Mouse (Mus musculus) MEL (cell line): ENCODE measurements around the gene Rab20. TPM values are rescaled to one million over a fixed set of nuclear protein-coding genes. Genes with fewer than 3 reads are reported as not detected.

Experiments used
- DNase-seq: peaks from one replicate; pipeline ENCODE4 v3.0.0; 2011; ENCODE audit warnings: low read depth, low spot score
- H3K27ac ChIP-seq: 2 replicates; pipeline ENCODE4 v1.5.1; 2012; ENCODE audit warnings: low read depth, mild to moderate bottlenecking, control low read depth, low read length, moderate library complexity; ENCODE audit not compliant: control insufficient read depth
- H3K27me3 ChIP-seq, 2 experiments: fragments of 150-350 bp in 1 of 2; sonication (generic) in 1 of 2; 2 replicates each; pipeline ENCODE4 v1.6.1; 2012; ENCODE audit warnings: low read length in 2 of 2, mild to moderate bottlenecking in 2 of 2, improper control_type of control experiment in 1 of 2, moderate library complexity in 1 of 2; ENCODE audit not compliant: insufficient read depth in 2 of 2, control insufficient read depth in 1 of 2
- H3K36me3 ChIP-seq, 2 experiments: 2 replicates each; pipeline ENCODE4 v1.6.1; 2012 to 2014; ENCODE audit warnings: low read length in 2 of 2, improper control_type of control experiment in 1 of 2, inconsistent platforms in 1 of 2, mild to moderate bottlenecking in 1 of 2; ENCODE audit not compliant: insufficient read depth in 2 of 2, control insufficient read depth in 1 of 2
- H3K4me1 ChIP-seq, 2 experiments: fragments of 150-350 bp in 1 of 2; sonication (generic) in 1 of 2; 2 replicates each; pipeline ENCODE4 v1.6.1; 2012; ENCODE audit warnings: low read length in 2 of 2, improper control_type of control experiment in 1 of 2, mild to moderate bottlenecking in 1 of 2; ENCODE audit not compliant: insufficient read depth in 2 of 2, control insufficient read depth in 1 of 2
- H3K4me3 ChIP-seq, 2 experiments: fragments of 150-350 bp in 1 of 2; sonication (generic) in 1 of 2; 2 replicates each; pipeline ENCODE4 v1.5.1; 2012; ENCODE audit warnings: low read depth in 2 of 2, low read length in 2 of 2, mild to moderate bottlenecking in 2 of 2, moderate library complexity in 2 of 2, control low read depth in 1 of 2, improper control_type of control experiment in 1 of 2; ENCODE audit not compliant: control insufficient read depth in 1 of 2, insufficient read depth in 1 of 2
- H3K79me2 ChIP-seq: 2 replicates; pipeline ENCODE4 v1.6.1; 2012; ENCODE audit warnings: mild to moderate bottlenecking, low read length, moderate library complexity; ENCODE audit not compliant: control insufficient read depth, poor library complexity, insufficient read depth
- H3K9ac ChIP-seq: 2 replicates; pipeline ENCODE4 v1.6.1; 2012; ENCODE audit warnings: low read depth, mild to moderate bottlenecking, control low read depth, low read length, moderate library complexity; ENCODE audit not compliant: control insufficient read depth, poor library complexity, severe bottlenecking
- H3K9me3 ChIP-seq: fragments of 150-350 bp; sonication (generic); replicated peaks from 2 replicates; pipeline ENCODE4 v1.6.1; 2012; ENCODE audit warnings: mild to moderate bottlenecking, low read length, improper control_type of control experiment, moderate library complexity; ENCODE audit not compliant: insufficient read depth
- CHD1 ChIP-seq: IDR thresholded peaks from 2 replicates; pipeline ENCODE4 v1.6.1; 2012; ENCODE audit warnings: low read depth, mild to moderate bottlenecking, inconsistent platforms, low read length, improper control_type of control experiment
- CHD2 ChIP-seq: IDR thresholded peaks from 2 replicates; pipeline ENCODE4 v1.6.1; 2011; ENCODE audit warnings: low read length, improper control_type of control experiment
- CTCF ChIP-seq, 3 experiments: IDR thresholded peaks in 2 of 3; conservative IDR thresholded peaks in 1 of 3; 2 replicates each; pipeline ENCODE4 v1.5.1; 2011 to 2012; ENCODE audit warnings: low read length in 3 of 3, low read depth in 2 of 3, mild to moderate bottlenecking in 2 of 3, improper control_type of control experiment in 1 of 3, inconsistent platforms in 1 of 3, mixed read lengths in 1 of 3, moderate library complexity in 1 of 3; ENCODE audit not compliant: control insufficient read depth in 1 of 3, insufficient read depth in 1 of 3, poor library complexity in 1 of 3, severe bottlenecking in 1 of 3
- E2F4 ChIP-seq: IDR thresholded peaks from 2 replicates; pipeline ENCODE4 v1.6.1; 2011; ENCODE audit warnings: low read depth, low read length, improper control_type of control experiment, borderline replicate concordance
- ELF1 ChIP-seq: IDR thresholded peaks from 2 replicates; pipeline ENCODE4 v1.6.1; 2014; ENCODE audit warnings: low read depth, mild to moderate bottlenecking, inconsistent platforms, low read length, improper control_type of control experiment, moderate library complexity
- EP300 ChIP-seq, 2 experiments: IDR thresholded peaks; 2 replicates each; pipeline ENCODE4 v1.6.1; 2011; ENCODE audit warnings: improper control_type of control experiment in 2 of 2, low read length in 2 of 2, low read depth in 1 of 2, mild to moderate bottlenecking in 1 of 2
- ETS1 ChIP-seq: IDR thresholded peaks from 2 replicates; pipeline ENCODE4 v1.6.1; 2012; ENCODE audit warnings: low read depth, mild to moderate bottlenecking, inconsistent platforms, low read length, improper control_type of control experiment, moderate library complexity
- GABPA ChIP-seq: IDR thresholded peaks from 2 replicates; pipeline ENCODE4 v1.6.1; 2012; ENCODE audit warnings: low read depth, mild to moderate bottlenecking, inconsistent platforms, low read length, improper control_type of control experiment, moderate library complexity
- HCFC1 ChIP-seq: IDR thresholded peaks from 2 replicates; pipeline ENCODE4 v1.6.1; 2012; ENCODE audit warnings: low read depth, mild to moderate bottlenecking, inconsistent platforms, low read length, improper control_type of control experiment, moderate library complexity
- JUND ChIP-seq: IDR thresholded peaks from 2 replicates; pipeline ENCODE4 v1.6.1; 2011; ENCODE audit warnings: low read depth, mild to moderate bottlenecking, improper control_type of control experiment, low read length
- KAT2A ChIP-seq: conservative IDR thresholded peaks from 2 replicates; pipeline ENCODE4 v1.6.1; 2012; ENCODE audit warnings: low read depth, low read length, improper control_type of control experiment, inconsistent platforms
- MAFK ChIP-seq: IDR thresholded peaks from 2 replicates; pipeline ENCODE4 v1.6.1; 2011; ENCODE audit warnings: low read depth, mild to moderate bottlenecking, low read length, improper control_type of control experiment, borderline replicate concordance
- MAX ChIP-seq: IDR thresholded peaks from 2 replicates; pipeline ENCODE4 v1.6.1; 2011; ENCODE audit warnings: low read length, improper control_type of control experiment
- MAZ ChIP-seq: IDR thresholded peaks from 2 replicates; pipeline ENCODE4 v1.6.1; 2012; ENCODE audit warnings: low read depth, mild to moderate bottlenecking, inconsistent platforms, low read length, improper control_type of control experiment
- MYB ChIP-seq: IDR thresholded peaks from 2 replicates; pipeline ENCODE4 v1.6.1; 2011; ENCODE audit warnings: mild to moderate bottlenecking, low read depth, low read length, improper control_type of control experiment
- POLR2A ChIP-seq, 2 experiments: IDR thresholded peaks; 2 replicates each; pipeline ENCODE4 v1.6.1; 2011 to 2012; ENCODE audit warnings: low read length in 2 of 2, mild to moderate bottlenecking in 2 of 2, control low read depth in 1 of 2, improper control_type of control experiment in 1 of 2, low read depth in 1 of 2, moderate library complexity in 1 of 2; ENCODE audit not compliant: control insufficient read depth in 1 of 2, insufficient read depth in 1 of 2, poor library complexity in 1 of 2
- POLR2AphosphoS2 ChIP-seq: IDR thresholded peaks from 2 replicates; pipeline ENCODE4 v1.6.1; 2011; ENCODE audit warnings: low read length, improper control_type of control experiment
- POLR2AphosphoS5 ChIP-seq: IDR thresholded peaks from 2 replicates; pipeline ENCODE4 v1.6.1; 2012; ENCODE audit warnings: low read depth, borderline replicate concordance, mild to moderate bottlenecking, inconsistent platforms, low read length, moderate library complexity, mixed read lengths
- RAD21 ChIP-seq: IDR thresholded peaks from 2 replicates; pipeline ENCODE4 v1.6.1; 2011; ENCODE audit warnings: mild to moderate bottlenecking, low read depth, low read length, improper control_type of control experiment
- RCOR1 ChIP-seq: IDR thresholded peaks from 2 replicates; pipeline ENCODE4 v1.6.1; 2012; ENCODE audit warnings: low read depth, mild to moderate bottlenecking, inconsistent platforms, low read length, improper control_type of control experiment
- SIN3A ChIP-seq: IDR thresholded peaks from 2 replicates; pipeline ENCODE4 v1.6.1; 2012; ENCODE audit warnings: low read length, improper control_type of control experiment, inconsistent platforms
- SMC3 ChIP-seq: IDR thresholded peaks from 2 replicates; pipeline ENCODE4 v1.6.1; 2011; ENCODE audit warnings: low read depth, low read length, improper control_type of control experiment
- TAL1 ChIP-seq: IDR thresholded peaks from 2 replicates; pipeline ENCODE4 v1.6.1; 2012; ENCODE audit warnings: mild to moderate bottlenecking, inconsistent platforms, low read length, moderate library complexity, mixed read lengths
- TBP ChIP-seq: IDR thresholded peaks from 2 replicates; pipeline ENCODE4 v1.8.0; 2011; ENCODE audit warnings: low read depth, low read length, improper control_type of control experiment
- TCF12 ChIP-seq: IDR thresholded peaks from 2 replicates; pipeline ENCODE4 v1.6.1; 2014; ENCODE audit warnings: low read depth, mild to moderate bottlenecking, inconsistent platforms, low read length, improper control_type of control experiment, moderate library complexity
- UBTF ChIP-seq: IDR thresholded peaks from 2 replicates; pipeline ENCODE4 v1.6.1; 2012; ENCODE audit warnings: low read depth, mild to moderate bottlenecking, inconsistent platforms, low read length, improper control_type of control experiment, moderate library complexity, borderline replicate concordance; ENCODE audit not compliant: insufficient read depth
- USF2 ChIP-seq, 2 experiments: IDR thresholded peaks; 2 replicates each; pipeline ENCODE4 v1.6.1; 2011 to 2012; ENCODE audit warnings: improper control_type of control experiment in 2 of 2, low read length in 2 of 2, borderline replicate concordance in 1 of 2, inconsistent platforms in 1 of 2, low read depth in 1 of 2, mild to moderate bottlenecking in 1 of 2; ENCODE audit not compliant: insufficient read depth in 1 of 2
- ZC3H11A ChIP-seq: IDR thresholded peaks from 2 replicates; pipeline ENCODE4 v1.6.1; 2012; ENCODE audit warnings: low read depth, mild to moderate bottlenecking, inconsistent platforms, low read length, improper control_type of control experiment
- ZMIZ1 ChIP-seq: IDR thresholded peaks from 2 replicates; pipeline ENCODE4 v1.6.1; 2012; ENCODE audit warnings: low read depth, mild to moderate bottlenecking, inconsistent platforms, low read length, improper control_type of control experiment, moderate library complexity
- ZNF384 ChIP-seq: IDR thresholded peaks from 2 replicates; pipeline ENCODE4 v1.6.1; 2012; ENCODE audit warnings: low read depth, mild to moderate bottlenecking, inconsistent platforms, low read length, improper control_type of control experiment
- polyA plus RNA-seq, 2 experiments: library from polyadenylated mRNA; stranded (reverse) in 1 of 2; unstranded in 1 of 2; fragments of >175 nt in 1 of 2; fragments of >200 nt in 1 of 2; gene quantifications; 2 replicates each; pipeline versions ENCODE4 v1.2.1 to v1.2.4; 2012; ENCODE audit warnings: low replicate concordance in 2 of 2, low read depth in 1 of 2; ENCODE audit not compliant: insufficient read length in 2 of 2, insufficient read depth in 1 of 2, missing spikeins in 1 of 2
- total RNA-seq: library from RNA; depleted of rRNA; stranded (reverse); fragments of 300-350 nt; gene quantifications from 2 replicates; pipeline ENCODE4 v1.2.3, GENCODE M21; 2012

Gene Rab20
- total and polyA plus RNA-seq, 3 experiments: 9.5 to 10.4 TPM; not detected in 1

DNA sequence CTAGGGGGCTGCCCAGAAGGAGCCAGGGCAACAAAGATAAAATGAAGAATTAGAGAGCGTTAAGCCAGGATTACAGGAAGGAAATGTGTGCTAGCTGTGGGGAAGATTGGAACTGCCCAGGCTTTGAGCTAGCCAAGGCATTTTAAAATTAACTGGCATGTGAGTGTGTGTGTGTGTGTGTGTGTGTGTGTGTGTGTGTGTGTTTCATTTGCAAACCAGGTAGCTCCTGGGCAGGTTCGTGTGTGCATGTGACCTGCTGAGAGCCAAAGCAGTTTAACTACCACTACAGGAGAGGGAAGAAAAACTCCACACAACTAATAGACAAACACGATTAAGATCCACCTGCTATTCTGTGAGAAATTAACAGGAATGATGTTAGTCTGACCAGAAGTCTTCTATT, 44.8 kb upstream of the Rab20 start:
- H3K9me3 ChIP-seq: no peaks in the 10 kb centered on the region
- no peaks in the 10 kb centered on the region for H3K79me2 ChIP-seq
- H3K4me3 ChIP-seq: no peak overlapping the region
- DNase-seq: no peak
- no peaks in the 10 kb centered on the region for H3K27me3 ChIP-seq
- TF ChIP-seq MAX (no peak), TAL1 (no peak), CHD2 (no peak), RCOR1 (no peak), ELF1 (no peak), ZC3H11A (no peak), E2F4 (no peak), HCFC1 (no peak), CHD1 (no peak), RAD21 (no peak), KAT2A (no peak), TCF12 (no peak), MYB (no peak), EP300 (IDR thresholded peaks at IDR 0.05; ENCODE audit: low read depth in 1 of 2, low read length in 2 of 2) (no peak), GABPA (no peak), MAFK (no peak), POLR2AphosphoS2 (no peak), SIN3A (no peak), UBTF (no peak), JUND (no peak)
- TF ChIP-seq, all 39 proteins: peak for 0
- no peaks in the 10 kb centered on the region; a peak in 1 of 4 replicates for H3K36me3 ChIP-seq
- no peak overlapping the region for H3K27ac ChIP-seq
- no peak overlapping the region for H3K9ac ChIP-seq
- no peaks in the 10 kb centered on the region for H3K4me1 ChIP-seq

DNA sequence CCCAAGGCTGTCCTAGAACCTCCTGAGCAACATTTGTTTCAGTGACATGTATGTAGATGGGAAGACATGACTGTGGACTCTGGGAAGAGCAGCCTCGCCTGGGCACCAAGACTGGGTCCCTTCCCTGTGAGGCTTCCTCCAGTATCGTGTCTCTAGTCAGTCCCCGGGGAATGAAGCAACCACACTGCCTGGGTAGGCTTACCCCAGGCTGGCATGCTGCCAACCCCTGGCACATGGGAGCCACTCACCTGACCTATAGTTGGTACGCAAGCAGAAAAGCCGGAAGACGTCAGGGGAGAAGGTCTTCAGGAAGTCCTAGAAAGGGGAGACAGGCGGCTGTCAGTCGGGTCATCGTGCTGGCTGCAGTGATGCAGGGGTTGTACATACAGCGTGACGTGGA, 40.2 kb upstream of the Rab20 start:
- Histone ChIP-seq H3K79me2 (no peaks in the 10 kb centered on the region), H3K27ac (no peak overlapping the region), H3K27me3 (no peaks in the 10 kb centered on the region)
- TF ChIP-seq ZC3H11A (no peak), CHD1 (no peak), TCF12 (no peak), POLR2AphosphoS5 (no peak), SMC3 (no peak), POLR2AphosphoS2 (no peak), TBP (no peak), POLR2A (IDR thresholded peaks at IDR 0.05; ENCODE audit: control insufficient read depth in 1 of 2, insufficient read depth in 1 of 2, low read depth in 1 of 2, low read length in 2 of 2, poor library complexity in 1 of 2) (no peak), ETS1 (no peak), RAD21 (no peak), ZMIZ1 (no peak), USF2 (IDR thresholded peaks at IDR 0.05; ENCODE audit: borderline replicate concordance in 1 of 2, insufficient read depth in 1 of 2, low read depth in 1 of 2, low read length in 2 of 2) (no peak), JUND (no peak), E2F4 (no peak), MAZ (no peak), MYB (no peak), SIN3A (no peak), GABPA (no peak), ZNF384 (no peak), CTCF (IDR thresholded peaks at IDR 0.05 in 2 of 3, conservative IDR thresholded peaks at IDR 0.05 in 1 of 3; ENCODE audit: control insufficient read depth in 1 of 3, insufficient read depth in 1 of 3, low read depth in 2 of 3, low read length in 3 of 3, poor library complexity in 1 of 3, severe bottlenecking in 1 of 3) (no peak)
- TF ChIP-seq, all 39 proteins: peak for 0
- Histone ChIP-seq H3K9ac (no peak overlapping the region), H3K4me1 (0 out of 4 replicates have a peak, but pooled peaks cover 0 to 2% of the 10 kb centered on the region in 2 experiments), H3K36me3 (peaks cover 0 to 2% of the 10 kb centered on the region in 2 experiments; a peak in 1 of 4 replicates), H3K9me3 (no peaks in the 10 kb centered on the region), H3K4me3 (no peak overlapping the region)
- DNase-seq: no peak
